Mouse (Mus musculus) lung, embryonic 16.5 days (tissue): ENCODE measurements around the gene Tmem86b. TPM values are rescaled to one million over a fixed set of nuclear protein-coding genes. Genes with fewer than 3 reads are reported as not detected.

Experiments
- ATAC-seq: fragments of 200-750 bp; cut with Nextera tagmentation; 2 replicates; pipeline ENCODE4 v1.8.0; 2017; ENCODE audit warnings: low read depth, mild to moderate bottlenecking, moderate library complexity
- H3K27ac ChIP-seq: fragments of 300-500 bp; sonication (generic); 2 replicates; pipeline ENCODE4 v1.5.1; 2014; ENCODE audit warnings: mild to moderate bottlenecking, control low read depth, low read length
- H3K27me3 ChIP-seq: fragments of 300-500 bp; sonication (generic); 2 replicates; pipeline ENCODE4 v1.6.1; 2014; ENCODE audit warnings: low read depth, low read length, mixed read lengths; ENCODE audit not compliant: control insufficient read depth, insufficient read depth
- H3K36me3 ChIP-seq: fragments of 300-500 bp; sonication (generic); 2 replicates; pipeline ENCODE4 v1.6.1; 2014; ENCODE audit warnings: low read length; ENCODE audit not compliant: control insufficient read depth, insufficient read depth
- H3K4me1 ChIP-seq: fragments of 300-500 bp; sonication (generic); replicated peaks from 2 replicates; pipeline ENCODE4 v1.6.1; 2014; ENCODE audit warnings: low read length, mixed read lengths; ENCODE audit not compliant: control insufficient read depth, insufficient read depth
- H3K4me2 ChIP-seq: fragments of 300-500 bp; sonication (generic); 2 replicates; pipeline ENCODE4 v1.6.1; 2014; ENCODE audit warnings: low read depth, low read length, control low read depth
- H3K4me3 ChIP-seq: fragments of 300-500 bp; sonication (generic); 2 replicates; pipeline ENCODE4 v1.5.1; 2014; ENCODE audit warnings: mild to moderate bottlenecking, low read length, control low read depth
- H3K9ac ChIP-seq: fragments of 300-500 bp; sonication (generic); 2 replicates; pipeline ENCODE4 v1.6.1; 2014; ENCODE audit warnings: low read length, control low read depth
- H3K9me3 ChIP-seq: fragments of 300-500 bp; sonication (generic); 2 replicates; pipeline ENCODE4 v1.6.1; 2016; ENCODE audit warnings: low read length; ENCODE audit not compliant: control insufficient read depth
- WGBS: fragments of 180-500 bp; shearing (Covaris S2); extraction: QIAGEN DNeasy Blood & Tissue Kit; methylation state at CpG from one replicate; pipeline ENCODE4 v1.1.7; 2014; 5-methylcytosine and 5-hydroxymethylcytosine counted together
- polyA plus RNA-seq: library from polyadenylated mRNA; unstranded; fragments of >200 nt; fragmentation: Nextera tagmentation; extraction: Ambion mirVana; gene quantifications from 2 replicates; pipeline ENCODE4 v1.2.1, GENCODE M21; 2015

Gene Tmem86b
- polyA plus RNA-seq, 1 experiment from 2014 or later: 0.69 TPM

DNA sequence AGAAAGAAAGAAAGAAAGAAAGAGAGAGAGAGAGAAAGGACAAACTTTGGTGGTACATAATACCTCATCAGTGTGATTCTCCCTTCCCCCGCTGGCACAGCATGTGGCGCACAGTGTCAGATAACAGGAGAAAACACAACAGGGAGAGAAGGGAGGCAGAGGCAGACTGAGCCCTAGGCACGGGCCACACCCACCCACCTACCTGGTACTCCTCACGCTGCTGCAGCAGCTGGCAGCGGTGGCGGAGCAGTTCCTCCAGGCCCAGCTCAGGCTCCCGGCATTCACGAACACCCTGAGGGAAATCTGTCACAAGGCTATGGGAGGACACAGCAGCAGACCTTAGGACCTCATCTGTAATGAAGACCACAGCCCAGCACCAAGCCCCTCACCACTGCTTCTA, 32.0 kb upstream of the Tmem86b start:
- Histone ChIP-seq H3K36me3 (peaks cover 15% of the 10 kb centered on the region; the same call in 1 of the 2 replicates), H3K4me1 (peaks cover 10% of the 10 kb centered on the region), H3K27me3 (no peaks in the 10 kb centered on the region), H3K27ac (no peak overlapping the region), H3K9ac (no peak overlapping the region), H3K9me3 (no peaks in the 10 kb centered on the region), H3K4me3 (no peak overlapping the region), H3K4me2 (no peak overlapping the region)
- no peak for ATAC-seq
- 62% methylated on average over 8 of the region's 8 CpGs for WGBS

DNA sequence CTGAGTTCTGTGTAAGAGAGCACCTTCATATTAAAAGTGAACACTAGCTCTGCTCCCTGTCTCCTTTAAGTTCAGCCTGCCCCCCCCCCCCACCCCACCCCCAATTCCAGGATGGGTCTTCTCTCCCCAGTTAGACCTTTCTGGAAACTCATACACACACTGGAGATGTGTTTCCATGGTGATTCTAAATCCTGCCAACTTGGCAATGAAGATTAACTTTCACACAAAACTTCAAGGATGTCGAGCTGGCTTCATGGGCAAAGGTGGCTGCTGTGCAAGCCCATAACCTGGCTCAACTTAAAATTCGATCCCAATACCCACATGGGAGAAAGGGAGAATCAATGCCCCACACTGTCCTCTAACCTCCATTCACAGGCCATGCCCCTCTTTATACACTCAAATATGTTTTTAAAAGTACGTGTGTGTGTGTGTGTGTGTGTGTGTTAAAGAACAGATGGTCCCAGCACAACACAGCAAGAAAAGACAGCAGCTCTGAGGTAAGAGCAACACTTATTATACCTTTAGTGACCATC, 28.8 kb upstream of the Tmem86b start:
- Histone ChIP-seq H3K4me3 (peak overlapping the region; percentile 90), H3K27me3 (no peaks in the 10 kb centered on the region), H3K36me3 (0 out of 2 replicates have a peak, but pooled peaks cover 6% of the 10 kb centered on the region), H3K4me1 (peaks cover 23% of the 10 kb centered on the region), H3K4me2 (peak overlapping the region; percentile 92), H3K27ac (peak overlapping the region; percentile 95), H3K9me3 (no peaks in the 10 kb centered on the region), H3K9ac (peak overlapping the region; percentile 77)
- no peak for ATAC-seq
- 39% methylated on average over 3 of the region's 3 CpGs for WGBS

DNA sequence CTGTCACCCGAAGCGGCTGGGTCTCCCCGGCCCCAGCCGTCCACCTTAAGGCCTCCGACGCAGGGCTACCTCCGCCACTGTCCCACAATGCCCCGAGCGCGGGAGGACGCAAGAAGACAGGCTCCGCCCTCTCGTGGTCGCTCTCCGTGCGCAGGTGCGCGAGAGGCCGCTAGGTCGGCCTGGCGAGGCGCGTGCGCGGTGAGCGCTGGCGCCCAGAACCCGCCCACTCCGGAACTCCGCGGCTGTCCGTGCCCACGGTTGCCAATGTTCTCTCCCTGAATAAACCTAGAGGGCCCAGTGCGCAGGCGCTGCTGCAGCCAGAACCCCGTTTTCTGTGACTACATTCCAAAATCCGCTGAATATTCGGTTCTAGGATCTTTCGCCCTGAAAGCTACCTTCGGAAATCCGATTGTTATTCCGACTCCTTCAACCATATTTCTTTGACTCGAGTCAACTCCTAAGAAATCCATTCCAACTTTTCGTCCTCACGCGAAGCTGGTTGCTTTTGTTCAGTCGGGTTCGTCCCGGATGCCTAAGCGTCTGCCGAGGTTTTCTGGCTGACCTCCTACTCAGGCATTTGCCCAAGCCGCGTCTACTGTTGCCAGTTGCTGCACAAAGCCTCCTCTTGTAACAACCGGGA, 27.8 kb upstream of the Tmem86b start, which contains the start of gene Ppp6r1:
Gene Ppp6r1, minus strand, starts transcription at position 108 of the 640 bp plus-strand sequence.
- H3K36me3 ChIP-seq: 0 out of 2 replicates have a peak, but pooled peaks cover 3% of the 10 kb centered on the region
- H3K27ac ChIP-seq: peak within 1 kb of the TSS; percentile 95
- H3K4me3 ChIP-seq: peak within 1 kb of the TSS; percentile 90
- peaks cover 23% of the 10 kb centered on the region for H3K4me1 ChIP-seq
- no peaks in the 10 kb centered on the region for H3K9me3 ChIP-seq
- H3K4me2 ChIP-seq: peak within 1 kb of the TSS; percentile 92
- ATAC-seq: peak; percentile 98
- WGBS: under 1% methylated on average over 54 of the region's 54 CpGs
- H3K27me3 ChIP-seq: no peaks in the 10 kb centered on the region
- peak within 1 kb of the TSS; percentile 96 for H3K9ac ChIP-seq

DNA sequence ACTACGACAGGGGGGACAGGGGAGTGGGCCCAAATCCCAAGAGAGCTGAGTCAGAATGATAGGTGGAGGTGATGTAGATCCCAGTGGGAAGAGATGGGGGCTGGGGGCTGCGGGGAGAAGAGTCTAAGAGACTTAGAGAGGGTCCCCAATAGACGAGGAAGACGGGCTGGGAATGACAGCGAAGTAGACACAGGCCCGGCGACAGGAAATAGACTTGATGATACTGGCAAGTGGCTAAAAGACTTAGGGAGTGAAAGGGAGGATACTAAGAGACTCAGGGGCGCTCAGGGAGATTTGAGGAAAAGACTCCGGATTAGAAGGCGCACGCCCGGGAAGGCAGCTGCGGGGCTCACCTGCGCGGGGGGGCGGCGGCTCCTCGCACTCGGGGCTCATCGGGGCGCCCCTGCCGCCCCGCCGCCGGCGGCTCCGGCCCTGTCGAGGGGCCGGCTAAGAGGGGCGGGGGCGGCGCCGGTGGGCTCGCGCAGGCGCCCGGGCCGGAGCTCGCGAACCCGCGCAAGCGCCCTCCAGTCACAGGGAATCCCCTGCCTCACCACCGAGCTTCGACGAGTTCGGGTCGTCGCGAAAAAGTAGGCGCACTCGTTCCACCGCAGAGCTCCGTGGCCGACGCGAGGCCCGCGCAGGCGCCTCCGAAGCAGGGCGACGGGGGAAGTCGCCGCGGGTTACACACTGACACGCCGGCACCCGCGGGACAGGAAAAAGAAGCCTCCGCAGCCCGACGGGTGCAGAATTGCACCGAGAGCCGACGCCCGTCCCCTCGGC, 27.1 kb upstream of the Tmem86b start:
- Histone ChIP-seq H3K27ac (peak overlapping the region; percentile 93), H3K4me1 (peaks cover 23% of the 10 kb centered on the region), H3K9ac (peak overlapping the region; percentile 96), H3K9me3 (no peaks in the 10 kb centered on the region), H3K27me3 (no peaks in the 10 kb centered on the region), H3K36me3 (0 out of 2 replicates have a peak, but pooled peaks cover 3% of the 10 kb centered on the region), H3K4me2 (peak overlapping the region; percentile 92), H3K4me3 (peak overlapping the region; percentile 90)
- ATAC-seq: peak; percentile 68
- under 1% methylated on average over 65 of the region's 78 CpGs for WGBS

DNA sequence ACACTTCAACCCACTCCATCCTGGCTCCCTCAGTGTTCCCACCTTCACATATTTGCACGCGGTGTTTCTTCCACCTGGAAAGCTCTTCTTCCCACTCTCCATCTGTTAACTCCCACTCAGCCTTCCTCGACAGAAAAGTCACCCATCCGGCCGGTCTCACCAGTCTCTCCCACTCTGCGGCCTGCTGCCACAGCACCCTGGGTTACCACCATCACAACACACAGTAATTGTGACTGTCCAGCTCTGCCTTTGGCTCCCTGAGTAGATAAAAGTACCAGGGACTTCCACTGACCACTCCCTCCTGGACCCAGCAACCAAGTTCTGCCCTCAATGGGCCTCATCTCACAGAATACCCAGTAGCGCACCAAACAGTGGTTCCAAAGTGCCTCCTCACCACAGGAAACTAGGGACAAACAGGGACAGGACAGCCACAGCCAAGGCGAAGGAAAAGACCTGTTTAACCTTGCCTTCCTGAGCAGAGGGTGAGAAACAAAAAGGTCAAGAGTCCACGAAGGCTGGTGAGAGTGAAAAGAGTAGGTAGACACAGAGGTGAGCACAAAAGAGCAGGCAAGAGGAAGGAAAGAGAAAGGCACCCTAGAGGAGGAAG, 26.4 kb upstream of the Tmem86b start:
- H3K4me3 ChIP-seq: peak overlapping the region; percentile 90
- peak overlapping the region; percentile 96 for H3K9ac ChIP-seq
- H3K36me3 ChIP-seq: 0 out of 2 replicates have a peak, but pooled peaks cover 3% of the 10 kb centered on the region
- no peaks in the 10 kb centered on the region for H3K27me3 ChIP-seq
- no peak for ATAC-seq
- H3K4me1 ChIP-seq: peaks cover 23% of the 10 kb centered on the region
- no peaks in the 10 kb centered on the region for H3K9me3 ChIP-seq
- WGBS: 34% methylated on average over 9 of the region's 9 CpGs
- peak overlapping the region; percentile 92 for H3K4me2 ChIP-seq
- peak overlapping the region; percentile 93 for H3K27ac ChIP-seq

DNA sequence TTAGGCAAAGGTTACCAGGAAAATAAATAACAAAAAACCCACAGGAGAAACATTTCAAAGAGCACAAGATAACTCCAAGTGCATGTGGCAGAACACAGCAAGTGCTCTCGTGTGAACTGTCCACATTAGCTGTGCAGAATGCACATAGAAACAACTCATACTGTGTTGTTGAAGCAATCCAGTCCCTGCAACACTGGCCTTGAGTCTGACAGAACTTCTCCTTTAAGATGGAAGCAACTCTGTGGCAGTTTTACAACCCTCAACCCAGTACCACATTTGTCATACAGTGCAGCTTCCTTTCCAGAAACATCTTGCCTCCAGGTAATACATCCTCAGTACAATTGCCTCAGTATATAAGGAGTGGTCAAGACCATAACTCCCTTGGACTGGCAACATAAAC, 25.6 kb upstream of the Tmem86b start:
- 45% methylated on average over 1 of the region's 1 CpGs for WGBS
- Histone ChIP-seq H3K4me1 (peaks cover 23% of the 10 kb centered on the region), H3K4me3 (peak overlapping the region; percentile 90), H3K4me2 (peak overlapping the region; percentile 92), H3K27ac (no peak overlapping the region), H3K9me3 (no peaks in the 10 kb centered on the region), H3K36me3 (0 out of 2 replicates have a peak, but pooled peaks cover 3% of the 10 kb centered on the region), H3K27me3 (no peaks in the 10 kb centered on the region), H3K9ac (peak overlapping the region; percentile 40; the same call in 1 of the 2 replicates)
- ATAC-seq: no peak

DNA sequence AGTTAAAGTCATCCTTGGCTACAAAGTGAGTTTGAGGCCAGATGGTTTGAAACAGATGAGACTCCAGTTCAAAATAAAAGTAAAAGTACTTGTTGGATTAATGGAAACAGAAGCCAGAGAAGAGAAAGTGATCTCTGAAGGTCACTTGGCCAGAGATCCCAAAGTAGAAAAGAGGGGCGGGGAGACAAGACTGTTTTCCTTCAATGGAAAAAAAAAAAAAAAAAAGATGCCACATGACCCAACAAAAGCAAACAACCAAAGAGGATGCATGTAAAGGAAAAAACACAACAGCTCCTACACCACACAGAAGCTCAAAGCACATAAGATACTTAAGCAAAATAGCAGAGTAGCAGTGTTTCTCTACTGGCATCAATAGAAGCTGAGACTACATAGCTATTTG, 24.7 kb upstream of the Tmem86b start:
- no peak for ATAC-seq

DNA sequence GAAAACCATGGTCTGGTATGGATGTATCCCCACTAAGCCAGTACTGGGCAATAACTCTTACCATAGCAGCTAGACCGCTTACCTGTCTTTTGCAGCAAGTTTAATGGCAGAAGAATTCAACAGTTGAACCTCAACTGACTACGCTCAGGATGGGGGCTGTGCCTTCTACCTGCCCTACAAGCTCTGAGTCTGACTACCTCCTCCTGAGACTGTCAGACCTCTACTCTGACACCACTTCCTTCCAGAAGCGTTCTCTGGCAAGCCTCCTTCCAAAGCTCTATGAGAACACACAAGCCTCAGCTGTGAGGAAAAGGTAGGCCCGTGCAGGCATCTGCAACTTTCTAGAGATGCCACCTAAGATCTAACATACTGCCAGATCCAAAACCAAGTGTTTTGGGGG, 24.2 kb upstream of the Tmem86b start:
- H3K4me3 ChIP-seq: no peak overlapping the region
- WGBS: 78% methylated on average over 4 of the region's 4 CpGs

More for the DNA sequence above, 24.7 kb upstream of the Tmem86b start:
- no peak overlapping the region for H3K9ac ChIP-seq
- 82% methylated on average over 1 of the region's 1 CpGs for WGBS
- no peaks in the 10 kb centered on the region for H3K9me3 ChIP-seq
- no peak overlapping the region for H3K4me3 ChIP-seq
- peaks cover 23% of the 10 kb centered on the region for H3K4me1 ChIP-seq
- no peak overlapping the region for H3K4me2 ChIP-seq
- H3K27me3 ChIP-seq: no peaks in the 10 kb centered on the region
- H3K36me3 ChIP-seq: 0 out of 2 replicates have a peak, but pooled peaks cover 6% of the 10 kb centered on the region
- no peak overlapping the region for H3K27ac ChIP-seq

More for the DNA sequence above, 24.2 kb upstream of the Tmem86b start:
- H3K4me2 ChIP-seq: no peak overlapping the region
- H3K27me3 ChIP-seq: no peaks in the 10 kb centered on the region
- ATAC-seq: no peak
- peaks cover 21% of the 10 kb centered on the region for H3K4me1 ChIP-seq
- 0 out of 2 replicates have a peak, but pooled peaks cover 3% of the 10 kb centered on the region for H3K36me3 ChIP-seq
- no peak overlapping the region for H3K27ac ChIP-seq
- H3K9ac ChIP-seq: no peak overlapping the region
- no peaks in the 10 kb centered on the region for H3K9me3 ChIP-seq
